Mouse (Mus musculus) inflammation-experienced regulatory T-cells (primary cell): ENCODE results near the gene Ccl2. TPM values are rescaled to one million over a fixed set of nuclear protein-coding genes. Genes with fewer than 3 reads are reported as not detected.

Experiments
- polyA plus RNA-seq, 2 experiments: library from polyadenylated mRNA; unstranded; fragments of 100-300 nt; shearing (Covaris generic); gene quantifications; one replicate each; pipeline ENCODE4 v1.2.1; 2017

Ccl2 gene
- 1 to 10 TPM in 1 of 2 experiments, not detected in 1; 3.6 TPM for polyA plus RNA-seq

GRCm38 (mm10) chr11:82035356-82035755 lies at the start of gene Ccl2:
TSS of gene Ccl2 (plus strand) at chr11:82035571.

GRCm38 (mm10) chr11:82038535-82038934 lies 3.2 kb downstream of the Ccl2 start, which contains the start of gene Gm17268:
TSS of gene Gm17268 (minus strand) at chr11:82038562.

GRCm38 (mm10) chr11:82045471-82045870 lies 10.1 kb downstream of the Ccl2 start, which contains the start of gene Ccl7:
TSS of gene Ccl7 (plus strand) at chr11:82045712.

GRCm38 (mm10) chr11:82057646-82058045 lies 22.3 kb downstream of the Ccl2 start, which contains the start of gene Ccl11:
TSS of gene Ccl11 (plus strand) at chr11:82057823.

Other genes with a start within 250 kb of the Ccl2 start
- 1 to 10 TPM in 1 of 2 experiments, under 1 TPM in 1; 0.12 to 1.7 TPM for gene 5530401A14Rik, start 174.9 kb upstream of the Ccl2 start, polyA plus RNA-seq
- under 1 TPM; 0.10 to 0.17 TPM for gene Asic2, start 67.1 kb upstream of the Ccl2 start, polyA plus RNA-seq
- not detected for gene Gm17268, start 3.0 kb downstream of the Ccl2 start, polyA plus RNA-seq
- gene Ccl7, start 10.1 kb downstream of the Ccl2 start, polyA plus RNA-seq = not detected
- not detected for gene Ccl11, start 22.3 kb downstream of the Ccl2 start, polyA plus RNA-seq
- under 1 TPM in 1 of 2 experiments, not detected in 1; 0.35 TPM for gene Ccl12, start 66.3 kb downstream of the Ccl2 start, polyA plus RNA-seq
- gene Ccl8, start 79.6 kb downstream of the Ccl2 start, polyA plus RNA-seq = not detected